Mouse (Mus musculus): Measurements from ENCODE around the gene Ciao2b. TPM values are rescaled to one million over a fixed set of nuclear protein-coding genes. Genes with fewer than 3 reads are reported as not detected.
A peak's percentile ranks its signal among the peaks of the same experiment; 100 is the strongest.

The Ciao2b gene
- polyA plus RNA-seq, 1 experiment from 2014 or later, result 128 TPM

GRCm38 (mm10) chr8:104606329-104606728 is 35.4 kb downstream of the Ciao2b start:
- H3K4me3 ChIP-seq (replicated peaks; ENCODE audit: low read length), result no peak overlapping the region
- H3K27me3 ChIP-seq (ENCODE audit: control insufficient read depth, insufficient read depth, low read length), result no peaks in the 10 kb centered on the region
- H3K4me1 ChIP-seq (replicated peaks; ENCODE audit: control insufficient read depth, insufficient read depth, low read length), result 0 out of 2 replicates have a peak, but pooled peaks cover 5% of the 10 kb centered on the region
- DNase-seq (ENCODE audit: low spot score), result no peak
- H3K27ac ChIP-seq, result no peak overlapping the region
- H3K9me3 ChIP-seq (ENCODE audit: control insufficient read depth, low read length), result no peaks in the 10 kb centered on the region
- H3K36me3 ChIP-seq (replicated peaks; ENCODE audit: control insufficient read depth, insufficient read depth), result no peaks in the 10 kb centered on the region
- H3K4me2 ChIP-seq (replicated peaks), result no peak overlapping the region
- no peak overlapping the region for H3K9ac ChIP-seq
- 57% methylated on average over 6 of the region's 6 CpGs for WGBS
- ATAC-seq (ENCODE audit: low FRiP score), result no peak

DNA sequence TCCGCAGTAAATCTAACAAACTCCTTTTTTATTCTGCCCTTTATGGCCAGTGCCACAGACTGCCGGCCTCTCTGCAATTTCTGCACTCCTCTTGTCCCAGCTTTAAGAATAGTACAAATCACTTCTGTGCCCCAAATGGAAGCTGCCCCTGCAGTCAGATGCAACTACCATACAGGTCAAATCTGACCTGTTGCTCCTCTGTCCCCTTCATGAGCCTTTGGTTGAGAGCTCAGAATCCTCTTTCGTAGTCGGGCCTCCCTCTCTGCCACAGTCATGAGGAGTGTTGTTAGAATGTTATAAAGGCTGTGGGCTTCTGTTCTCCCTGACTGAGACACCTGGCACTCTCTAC is 38.5 kb downstream of the Ciao2b start:
- no peak for ATAC-seq (ENCODE audit: low FRiP score)
- H3K9ac ChIP-seq, result no peak overlapping the region
- WGBS, result 75% methylated on average over 4 of the region's 4 CpGs
- H3K9me3 ChIP-seq (ENCODE audit: control insufficient read depth, low read length), result no peaks in the 10 kb centered on the region
- H3K27me3 ChIP-seq (ENCODE audit: control insufficient read depth, insufficient read depth, low read length), result no peaks in the 10 kb centered on the region
- H3K4me3 ChIP-seq (replicated peaks; ENCODE audit: low read length), result no peak overlapping the region
- H3K4me2 ChIP-seq (replicated peaks), result no peak overlapping the region
- 0 out of 2 replicates have a peak, but pooled peaks cover 5% of the 10 kb centered on the region for H3K4me1 ChIP-seq (replicated peaks; ENCODE audit: control insufficient read depth, insufficient read depth, low read length)
- DNase-seq (ENCODE audit: low spot score), result no peak
- H3K27ac ChIP-seq, result no peak overlapping the region
- H3K36me3 ChIP-seq (replicated peaks; ENCODE audit: control insufficient read depth, insufficient read depth), result no peaks in the 10 kb centered on the region

DNA sequence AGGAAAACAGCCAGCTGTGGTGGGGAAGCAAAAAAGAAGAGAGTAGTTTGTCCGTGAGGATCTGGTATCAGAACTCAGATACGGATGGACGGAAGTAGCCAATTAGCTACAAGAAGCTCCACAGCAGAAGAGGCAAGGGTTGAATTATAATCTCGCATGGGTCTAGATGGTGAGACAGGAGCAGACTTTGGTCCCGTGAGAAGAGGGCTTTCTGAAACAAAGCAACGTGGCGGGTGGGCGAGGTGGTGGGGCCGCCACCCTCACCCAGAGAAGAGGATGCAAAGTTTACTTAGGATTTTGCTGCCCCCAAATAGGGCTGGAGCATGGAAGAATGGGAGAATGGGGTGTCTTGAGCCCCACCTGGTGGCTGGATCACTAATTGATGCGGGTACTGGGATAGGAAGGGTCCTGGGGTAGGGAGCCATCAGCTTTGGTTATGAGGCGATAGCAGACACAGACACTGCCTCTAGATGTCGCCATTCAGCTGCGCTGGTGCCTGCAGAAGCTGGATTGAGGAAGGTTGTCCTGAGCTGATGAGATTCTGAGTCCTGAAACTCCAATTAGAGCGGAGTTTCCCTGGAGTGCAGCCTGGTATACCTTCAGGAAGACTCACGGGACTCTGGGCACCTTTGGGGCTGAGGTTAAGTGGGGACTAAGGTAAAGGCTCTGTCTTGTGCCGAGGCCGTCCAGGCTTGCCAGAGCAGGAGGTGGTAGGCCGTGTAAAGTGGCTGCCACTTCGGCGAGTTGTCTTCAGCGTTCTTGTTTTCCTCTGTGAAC is 39.1 kb downstream of the Ciao2b start:
- no peak overlapping the region for H3K9ac ChIP-seq
- H3K4me3 ChIP-seq (replicated peaks; ENCODE audit: low read length), result no peak overlapping the region
- ATAC-seq (ENCODE audit: low FRiP score), result peak; percentile 93
- H3K27me3 ChIP-seq (ENCODE audit: control insufficient read depth, insufficient read depth, low read length), result no peaks in the 10 kb centered on the region
- 21% methylated on average over 21 of the region's 21 CpGs for WGBS
- no peak overlapping the region for H3K27ac ChIP-seq
- H3K4me2 ChIP-seq (replicated peaks), result peak overlapping the region; percentile 46
- H3K36me3 ChIP-seq (replicated peaks; ENCODE audit: control insufficient read depth, insufficient read depth), result no peaks in the 10 kb centered on the region
- 0 out of 2 replicates have a peak, but pooled peaks cover 5% of the 10 kb centered on the region for H3K4me1 ChIP-seq (replicated peaks; ENCODE audit: control insufficient read depth, insufficient read depth, low read length)
- DNase-seq (ENCODE audit: low spot score), result peak; percentile 88
- no peaks in the 10 kb centered on the region for H3K9me3 ChIP-seq (ENCODE audit: control insufficient read depth, low read length)

DNA sequence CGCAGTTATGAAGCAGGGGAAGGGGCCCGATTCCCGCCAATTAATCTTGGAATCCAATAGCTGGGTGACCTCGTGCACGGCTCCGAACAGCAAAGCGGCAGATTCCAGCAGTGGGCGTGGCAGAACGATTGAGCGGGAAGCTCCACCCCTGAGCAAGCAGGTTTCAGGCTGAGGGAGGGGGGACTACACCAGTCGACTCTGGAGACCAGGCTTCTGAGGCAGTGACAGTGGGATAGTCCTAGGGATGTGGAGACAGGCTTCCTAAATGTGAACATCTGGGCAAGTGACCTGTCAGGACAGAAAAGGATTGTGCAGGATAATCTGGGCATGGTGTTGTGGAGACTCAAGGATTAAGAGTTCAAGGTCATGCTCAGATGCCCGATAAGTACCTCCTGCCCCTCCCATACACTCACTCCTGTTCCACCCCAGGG is 39.8 kb downstream of the Ciao2b start:
- under 1% methylated on average over 12 of the region's 12 CpGs for WGBS
- Histone ChIP-seq H3K36me3 (replicated peaks; ENCODE audit: control insufficient read depth, insufficient read depth) (peaks cover 2% of the 10 kb centered on the region; the same call in 1 of the 2 replicates), H3K9ac (no peak overlapping the region), H3K4me3 (replicated peaks; ENCODE audit: low read length) (no peak overlapping the region), H3K4me2 (replicated peaks) (peak overlapping the region; percentile 46), H3K9me3 (ENCODE audit: control insufficient read depth, low read length) (no peaks in the 10 kb centered on the region), H3K27ac (no peak overlapping the region), H3K4me1 (replicated peaks; ENCODE audit: control insufficient read depth, insufficient read depth, low read length) (0 out of 2 replicates have a peak, but pooled peaks cover 5% of the 10 kb centered on the region), H3K27me3 (ENCODE audit: control insufficient read depth, insufficient read depth, low read length) (no peaks in the 10 kb centered on the region)
- DNase-seq (ENCODE audit: low spot score), result no peak
- ATAC-seq (ENCODE audit: low FRiP score), result no peak

- DNase-seq (ENCODE audit: low spot score), result no peak
- H3K27me3 ChIP-seq (ENCODE audit: control insufficient read depth, insufficient read depth, low read length), result no peaks in the 10 kb centered on the region
- H3K4me1 ChIP-seq (replicated peaks; ENCODE audit: control insufficient read depth, insufficient read depth, low read length), result 0 out of 2 replicates have a peak, but pooled peaks cover 5% of the 10 kb centered on the region
- no peaks in the 10 kb centered on the region for H3K9me3 ChIP-seq (ENCODE audit: control insufficient read depth, low read length)
- peak overlapping the region; percentile 46 for H3K4me2 ChIP-seq (replicated peaks)
- H3K4me3 ChIP-seq (replicated peaks; ENCODE audit: low read length), result no peak overlapping the region
- ATAC-seq (ENCODE audit: low FRiP score), result no peak
- no peak overlapping the region for H3K27ac ChIP-seq
- peaks cover 7% of the 10 kb centered on the region; the same call in 1 of the 2 replicates for H3K36me3 ChIP-seq (replicated peaks; ENCODE audit: control insufficient read depth, insufficient read depth)
- 27% methylated on average over 7 of the region's 7 CpGs for WGBS
- no peak overlapping the region for H3K9ac ChIP-seq
Measured at GRCm38 (mm10) chr8:104601386-104601785, 40.4 kb downstream of the Ciao2b start.

- H3K4me1 ChIP-seq (replicated peaks; ENCODE audit: control insufficient read depth, insufficient read depth, low read length), result 0 out of 2 replicates have a peak, but pooled peaks cover 5% of the 10 kb centered on the region
- peaks cover 33% of the 10 kb centered on the region for H3K36me3 ChIP-seq (replicated peaks; ENCODE audit: control insufficient read depth, insufficient read depth)
- DNase-seq (ENCODE audit: low spot score) (no peak), ATAC-seq (ENCODE audit: low FRiP score) (no peak)
- H3K9ac ChIP-seq, result no peak overlapping the region
- 63% methylated on average over 6 of the region's 6 CpGs for WGBS
- H3K27ac ChIP-seq, result no peak overlapping the region
- H3K9me3 ChIP-seq (ENCODE audit: control insufficient read depth, low read length), result no peaks in the 10 kb centered on the region
- no peaks in the 10 kb centered on the region for H3K27me3 ChIP-seq (ENCODE audit: control insufficient read depth, insufficient read depth, low read length)
- H3K4me2 ChIP-seq (replicated peaks), result no peak overlapping the region
- no peak overlapping the region for H3K4me3 ChIP-seq (replicated peaks; ENCODE audit: low read length)
Measured at GRCm38 (mm10) chr8:104598496-104598895, 43.3 kb downstream of the Ciao2b start.

- H3K9me3 ChIP-seq (ENCODE audit: control insufficient read depth, low read length), result no peaks in the 10 kb centered on the region
- no peak overlapping the region for H3K27ac ChIP-seq
- WGBS, result 79% methylated on average over 6 of the region's 6 CpGs
- ATAC-seq (ENCODE audit: low FRiP score), result no peak
- H3K4me3 ChIP-seq (replicated peaks; ENCODE audit: low read length), result no peak overlapping the region
- 0 out of 2 replicates have a peak, but pooled peaks cover 5% of the 10 kb centered on the region for H3K4me1 ChIP-seq (replicated peaks; ENCODE audit: control insufficient read depth, insufficient read depth, low read length)
- no peaks in the 10 kb centered on the region for H3K27me3 ChIP-seq (ENCODE audit: control insufficient read depth, insufficient read depth, low read length)
- no peak for DNase-seq (ENCODE audit: low spot score)
- H3K36me3 ChIP-seq (replicated peaks; ENCODE audit: control insufficient read depth, insufficient read depth), result peaks cover 33% of the 10 kb centered on the region
- H3K4me2 ChIP-seq (replicated peaks), result no peak overlapping the region
- no peak overlapping the region for H3K9ac ChIP-seq
Measured at GRCm38 (mm10) chr8:104597656-104598055, 44.1 kb downstream of the Ciao2b start.

DNA sequence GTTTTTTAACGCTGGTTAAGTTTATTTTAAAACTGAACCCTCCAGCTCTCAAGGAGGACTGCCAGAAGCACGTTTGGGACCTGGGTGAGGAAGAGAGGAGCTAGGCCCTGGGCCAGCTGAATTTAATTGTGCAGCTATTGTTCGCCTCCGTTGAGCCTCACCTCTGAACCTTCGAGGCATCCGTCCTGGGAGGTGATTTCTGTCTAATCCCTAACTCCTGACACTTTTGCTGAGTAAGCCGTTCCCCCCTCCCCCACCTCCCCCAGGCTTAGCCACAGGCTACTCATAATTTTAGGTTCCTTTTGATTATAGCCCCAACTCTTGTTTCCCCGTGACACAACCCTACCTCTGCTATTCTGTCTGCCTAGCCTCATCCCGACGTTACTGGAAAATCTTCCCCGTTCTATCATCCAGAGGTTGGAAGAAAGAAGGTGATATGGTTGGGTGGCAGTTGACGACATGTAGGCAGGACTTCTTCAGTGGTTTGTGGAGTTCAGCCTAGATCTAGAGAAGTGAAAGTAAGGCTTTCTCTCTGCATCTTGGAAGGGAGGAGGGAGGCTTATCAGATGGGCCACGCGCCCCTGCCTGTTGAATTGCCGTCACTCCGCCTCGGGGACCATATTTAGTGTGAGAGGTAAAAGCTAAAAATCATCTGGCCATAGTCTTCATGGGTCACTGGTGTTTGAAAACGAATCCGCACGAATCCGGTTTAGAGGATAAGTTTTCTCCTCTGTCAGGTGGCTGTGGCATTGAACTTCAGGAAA is 45.8 kb downstream of the Ciao2b start:
- no peak overlapping the region for H3K4me3 ChIP-seq (replicated peaks; ENCODE audit: low read length)
- 90% methylated on average over 21 of the region's 21 CpGs for WGBS
- no peaks in the 10 kb centered on the region for H3K27me3 ChIP-seq (ENCODE audit: control insufficient read depth, insufficient read depth, low read length)
- ATAC-seq (ENCODE audit: low FRiP score) (no peak), DNase-seq (ENCODE audit: low spot score) (no peak)
- no peak overlapping the region for H3K4me2 ChIP-seq (replicated peaks)
- peaks cover 6% of the 10 kb centered on the region; the same call in 1 of the 2 replicates for H3K4me1 ChIP-seq (replicated peaks; ENCODE audit: control insufficient read depth, insufficient read depth, low read length)
- no peaks in the 10 kb centered on the region for H3K9me3 ChIP-seq (ENCODE audit: control insufficient read depth, low read length)
- peaks cover 33% of the 10 kb centered on the region for H3K36me3 ChIP-seq (replicated peaks; ENCODE audit: control insufficient read depth, insufficient read depth)
- no peak overlapping the region for H3K9ac ChIP-seq
- H3K27ac ChIP-seq, result no peak overlapping the region

DNA sequence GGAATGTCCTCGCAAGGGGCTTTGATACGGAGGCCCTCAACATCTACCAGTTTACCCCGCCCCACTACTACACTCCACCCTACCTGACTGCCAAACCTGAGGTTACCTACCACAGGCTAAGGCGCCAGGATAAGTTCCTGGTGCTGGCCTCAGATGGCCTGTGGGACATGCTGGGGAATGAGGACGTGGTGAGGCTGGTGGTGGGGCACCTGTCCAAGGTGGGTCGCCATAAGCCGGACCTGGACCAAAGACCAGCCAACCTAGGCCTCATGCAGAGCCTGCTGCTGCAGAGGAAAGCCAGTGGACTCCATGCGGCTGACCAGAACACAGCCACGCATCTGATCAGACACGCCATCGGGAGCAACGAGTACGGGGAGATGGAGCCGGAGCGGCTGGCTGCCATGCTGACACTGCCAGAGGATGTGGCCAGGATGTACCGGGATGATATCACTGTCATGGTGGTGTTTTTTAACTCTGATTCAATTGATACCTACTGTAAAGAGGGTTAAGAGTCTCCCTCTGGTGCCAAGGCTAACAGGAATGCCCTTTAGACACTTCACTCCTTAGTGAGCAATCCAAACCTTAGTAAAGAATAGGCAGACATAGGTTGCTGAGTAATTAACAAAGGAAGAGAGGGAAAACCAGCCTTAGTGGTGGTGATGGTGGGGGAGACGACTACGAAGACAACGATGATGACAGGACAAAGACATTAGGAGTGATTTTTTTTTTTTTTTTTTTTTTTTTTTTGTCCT is 47.0 kb downstream of the Ciao2b start:
- H3K4me1 ChIP-seq (replicated peaks; ENCODE audit: control insufficient read depth, insufficient read depth, low read length), result peaks cover 6% of the 10 kb centered on the region; the same call in 1 of the 2 replicates
- no peak overlapping the region for H3K27ac ChIP-seq
- DNase-seq (ENCODE audit: low spot score) (no peak), ATAC-seq (ENCODE audit: low FRiP score) (no peak)
- H3K9ac ChIP-seq, result no peak overlapping the region
- H3K36me3 ChIP-seq (replicated peaks; ENCODE audit: control insufficient read depth, insufficient read depth), result peaks cover 33% of the 10 kb centered on the region
- no peak overlapping the region for H3K4me3 ChIP-seq (replicated peaks; ENCODE audit: low read length)
- no peak overlapping the region for H3K4me2 ChIP-seq (replicated peaks)
- H3K27me3 ChIP-seq (ENCODE audit: control insufficient read depth, insufficient read depth, low read length), result no peaks in the 10 kb centered on the region
- WGBS, result 96% methylated on average over 19 of the region's 19 CpGs
- no peaks in the 10 kb centered on the region for H3K9me3 ChIP-seq (ENCODE audit: control insufficient read depth, low read length)
